Mouse (Mus musculus): ENCODE results near the gene Nyap2.

DNA sequence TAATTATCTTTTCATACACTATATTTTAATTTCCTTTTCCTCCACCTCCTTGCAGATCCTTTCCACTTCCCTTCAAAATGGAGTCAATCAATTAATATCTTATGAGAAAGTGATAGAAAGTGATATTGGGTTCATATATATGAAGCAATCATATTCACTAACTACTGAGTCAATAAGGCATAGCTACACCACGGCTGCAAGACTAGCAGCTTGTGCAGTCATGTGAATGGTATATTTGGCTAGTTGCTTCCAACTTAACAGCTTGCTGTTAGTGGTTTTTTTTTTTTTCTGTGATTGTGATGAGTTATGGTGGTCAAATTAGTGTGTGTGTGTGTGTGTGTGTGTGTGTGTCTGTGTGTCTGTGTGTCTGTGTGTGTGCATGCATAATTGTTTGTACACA is 25.0 kb downstream of the Nyap2 start:
- TF ChIP-seq POLR2A (IDR thresholded peaks at IDR 0.05; ENCODE audit: borderline replicate concordance, extremely low read depth, low read depth, low read length): no peak
- TF ChIP-seq CTCF (IDR thresholded peaks at IDR 0.05; ENCODE audit: insufficient read depth, low read length): no peak

All from lung, adult 2 months (tissue).